Mouse (Mus musculus) CH12.LX (cell line): ENCODE results near the gene Ube2h. TPM values are rescaled to one million over a fixed set of nuclear protein-coding genes. Genes with fewer than 3 reads are reported as not detected.

Experiments used
- DNase-seq: peaks from one replicate; pipeline ENCODE4 v3.0.0-alpha.2; 2013; ENCODE audit errors: extremely low read depth
- H3K27ac ChIP-seq: 2 replicates; pipeline ENCODE4 v1.5.1; 2012; ENCODE audit warnings: low read depth, mild to moderate bottlenecking, control low read depth, moderate library complexity; ENCODE audit not compliant: insufficient read depth
- H3K27me3 ChIP-seq: replicated peaks from 2 replicates; pipeline ENCODE3; 2012; ENCODE audit warnings: inconsistent platforms
- H3K36me3 ChIP-seq, 2 experiments: replicated peaks in 1 of 2; 2 replicates each; pipeline versions ENCODE3 to v1.6.1; 2012; ENCODE audit warnings: inconsistent platforms in 1 of 2, low read length in 1 of 2, mild to moderate bottlenecking in 1 of 2, mixed read lengths in 1 of 2, moderate library complexity in 1 of 2; ENCODE audit not compliant: control insufficient read depth in 1 of 2, insufficient read depth in 1 of 2
- H3K4me1 ChIP-seq, 2 experiments: 2 replicates each; pipeline ENCODE4 v1.6.1; 2012; ENCODE audit warnings: inconsistent platforms in 1 of 2, moderate library complexity in 1 of 2; ENCODE audit not compliant: insufficient read depth in 2 of 2, control insufficient read depth in 1 of 2
- H3K4me2 ChIP-seq: 2 replicates; pipeline ENCODE4 v1.6.1; 2012; ENCODE audit warnings: low read depth, mild to moderate bottlenecking, control low read depth; ENCODE audit not compliant: poor library complexity, insufficient read depth, severe bottlenecking
- H3K4me3 ChIP-seq, 3 experiments: fragments of 150-350 bp in 1 of 3; sonication (generic) in 1 of 3; replicated peaks in 1 of 3; 2 replicates each; pipeline versions ENCODE3 to v1.5.1; 2011 to 2012; ENCODE audit warnings: low read depth in 2 of 3, low read length in 2 of 3, mild to moderate bottlenecking in 2 of 3, moderate library complexity in 2 of 3, control low read depth in 1 of 3, improper control_type of control experiment in 1 of 3, inconsistent platforms in 1 of 3, mixed read lengths in 1 of 3; ENCODE audit not compliant: poor library complexity in 1 of 3
- H3K79me2 ChIP-seq: replicated peaks from 2 replicates; pipeline ENCODE4 v1.6.1; 2012; ENCODE audit warnings: mild to moderate bottlenecking, moderate library complexity; ENCODE audit not compliant: control insufficient read depth, poor library complexity, insufficient read depth, severe bottlenecking; ENCODE audit errors: extremely low read depth
- H3K9ac ChIP-seq: 2 replicates; pipeline ENCODE4 v1.6.1; 2012; ENCODE audit warnings: low read depth, mild to moderate bottlenecking, control low read depth, moderate library complexity; ENCODE audit not compliant: insufficient read depth
- H3K9me3 ChIP-seq: replicated peaks from 2 replicates; pipeline ENCODE3; 2012; ENCODE audit warnings: low read length, inconsistent platforms, mixed read lengths
- BHLHE40 ChIP-seq: IDR thresholded peaks from 2 replicates; pipeline ENCODE4 v1.6.1; 2011; ENCODE audit warnings: mild to moderate bottlenecking, low read depth, low read length, improper control_type of control experiment
- CHD1 ChIP-seq: IDR thresholded peaks from 2 replicates; pipeline ENCODE4 v1.6.1; 2012; ENCODE audit warnings: low read depth, low read length, improper control_type of control experiment, inconsistent platforms
- CHD2 ChIP-seq: IDR thresholded peaks from 2 replicates; pipeline ENCODE4 v1.6.1; 2011; ENCODE audit warnings: low read length, improper control_type of control experiment
- CTCF ChIP-seq, 2 experiments: IDR thresholded peaks in 1 of 2; conservative IDR thresholded peaks in 1 of 2; 2 replicates each; pipeline ENCODE4 v1.5.1; 2011 to 2012; ENCODE audit warnings: low read depth in 2 of 2, low read length in 2 of 2, improper control_type of control experiment in 1 of 2, inconsistent platforms in 1 of 2, mild to moderate bottlenecking in 1 of 2, moderate library complexity in 1 of 2
- E2F4 ChIP-seq: IDR thresholded peaks from 2 replicates; pipeline ENCODE4 v1.6.1; 2011; ENCODE audit warnings: low read depth, low read length, improper control_type of control experiment; ENCODE audit not compliant: insufficient replicate concordance
- ELF1 ChIP-seq: IDR thresholded peaks from 2 replicates; pipeline ENCODE4 v1.6.1; 2014; ENCODE audit warnings: low read depth, mild to moderate bottlenecking, inconsistent platforms, low read length, improper control_type of control experiment
- EP300 ChIP-seq: IDR thresholded peaks from 2 replicates; pipeline ENCODE4 v1.6.1; 2011; ENCODE audit warnings: low read length, improper control_type of control experiment
- ETS1 ChIP-seq: conservative IDR thresholded peaks from 2 replicates; pipeline ENCODE4 v1.6.1; 2012; ENCODE audit warnings: low read depth, mild to moderate bottlenecking, inconsistent platforms, low read length, improper control_type of control experiment, moderate library complexity
- GABPA ChIP-seq: IDR thresholded peaks from 2 replicates; pipeline ENCODE4 v1.6.1; 2012; ENCODE audit warnings: low read depth, low read length, improper control_type of control experiment, inconsistent platforms; ENCODE audit not compliant: insufficient replicate concordance
- HCFC1 ChIP-seq: IDR thresholded peaks from 2 replicates; pipeline ENCODE4 v1.6.1; 2012; ENCODE audit warnings: low read depth, mild to moderate bottlenecking, inconsistent platforms, low read length, improper control_type of control experiment
- IRF4 ChIP-seq: IDR thresholded peaks from 2 replicates; pipeline ENCODE4 v1.6.1; 2014; ENCODE audit warnings: low read depth, mild to moderate bottlenecking, inconsistent platforms, low read length, improper control_type of control experiment
- JUN ChIP-seq: IDR thresholded peaks from 2 replicates; pipeline ENCODE4 v1.6.1; 2011; ENCODE audit warnings: low read depth, mild to moderate bottlenecking, low read length, improper control_type of control experiment, moderate library complexity; ENCODE audit not compliant: insufficient read depth
- JUND ChIP-seq: conservative IDR thresholded peaks from 2 replicates; pipeline ENCODE4 v1.6.1; 2011; ENCODE audit warnings: low read depth, low read length, improper control_type of control experiment
- KAT2A ChIP-seq: IDR thresholded peaks from 2 replicates; pipeline ENCODE4 v1.6.1; 2012; ENCODE audit warnings: low read length, improper control_type of control experiment, inconsistent platforms; ENCODE audit not compliant: insufficient replicate concordance
- MAFK ChIP-seq: IDR thresholded peaks from 2 replicates; pipeline ENCODE4 v1.6.1; 2011; ENCODE audit warnings: low read length, improper control_type of control experiment; ENCODE audit not compliant: insufficient replicate concordance
- MAX ChIP-seq: IDR thresholded peaks from 2 replicates; pipeline ENCODE4 v1.6.1; 2011; ENCODE audit warnings: low read length, improper control_type of control experiment
- MAZ ChIP-seq: IDR thresholded peaks from 2 replicates; pipeline ENCODE4 v1.6.1; 2012; ENCODE audit warnings: low read depth, mild to moderate bottlenecking, inconsistent platforms, low read length, improper control_type of control experiment, moderate library complexity
- MEF2A ChIP-seq: IDR thresholded peaks from 2 replicates; pipeline ENCODE4 v1.6.1; 2014; ENCODE audit warnings: low read depth, mild to moderate bottlenecking, inconsistent platforms, low read length, improper control_type of control experiment, borderline replicate concordance
- MXI1 ChIP-seq: IDR thresholded peaks from 2 replicates; pipeline ENCODE4 v1.6.1; 2011; ENCODE audit warnings: mild to moderate bottlenecking, low read depth, low read length, improper control_type of control experiment
- MYC ChIP-seq: IDR thresholded peaks from 2 replicates; pipeline ENCODE4 v1.6.1; 2011; ENCODE audit warnings: low read depth, mild to moderate bottlenecking, improper control_type of control experiment, low read length
- NELFE ChIP-seq: IDR thresholded peaks from 2 replicates; pipeline ENCODE4 v1.6.1; 2011; ENCODE audit warnings: low read depth, low read length, improper control_type of control experiment
- NRF1 ChIP-seq: IDR thresholded peaks from 2 replicates; pipeline ENCODE4 v1.6.1; 2014; ENCODE audit warnings: low read depth, mild to moderate bottlenecking, inconsistent platforms, low read length, improper control_type of control experiment, moderate library complexity
- PAX5 ChIP-seq: IDR thresholded peaks from 2 replicates; pipeline ENCODE4 v1.6.1; 2012; ENCODE audit warnings: low read length, inconsistent platforms, mixed read lengths
- POLR2A ChIP-seq: IDR thresholded peaks from 2 replicates; pipeline ENCODE4 v1.6.1; 2011; ENCODE audit warnings: low read depth, mild to moderate bottlenecking, improper control_type of control experiment, low read length
- POLR2AphosphoS2 ChIP-seq: IDR thresholded peaks from 2 replicates; pipeline ENCODE4 v1.6.1; 2011; ENCODE audit warnings: low read depth, low read length, improper control_type of control experiment
- RAD21 ChIP-seq: IDR thresholded peaks from 2 replicates; pipeline ENCODE4 v1.6.1; 2011; ENCODE audit warnings: low read depth, mild to moderate bottlenecking, low read length, improper control_type of control experiment, moderate library complexity
- RCOR1 ChIP-seq: conservative IDR thresholded peaks from 2 replicates; pipeline ENCODE4 v1.6.1; 2012; ENCODE audit warnings: low read depth, mild to moderate bottlenecking, inconsistent platforms, low read length, improper control_type of control experiment
- SIN3A ChIP-seq: IDR thresholded peaks from 2 replicates; pipeline ENCODE4 v1.6.1; 2012; ENCODE audit warnings: low read length, improper control_type of control experiment, inconsistent platforms
- SMC3 ChIP-seq: IDR thresholded peaks from 2 replicates; pipeline ENCODE4 v1.6.1; 2011; ENCODE audit warnings: low read depth, low read length, improper control_type of control experiment
- TBP ChIP-seq: conservative IDR thresholded peaks from 2 replicates; pipeline ENCODE4 v1.6.1; 2011; ENCODE audit warnings: low read depth, low read length, improper control_type of control experiment
- TCF12 ChIP-seq: IDR thresholded peaks from 2 replicates; pipeline ENCODE4 v1.6.1; 2014; ENCODE audit warnings: low read depth, mild to moderate bottlenecking, inconsistent platforms, low read length, improper control_type of control experiment
- UBTF ChIP-seq: IDR thresholded peaks from 2 replicates; pipeline ENCODE4 v1.6.1; 2012; ENCODE audit warnings: low read depth, mild to moderate bottlenecking, inconsistent platforms, low read length, improper control_type of control experiment, moderate library complexity
- USF1 ChIP-seq: IDR thresholded peaks from 2 replicates; pipeline ENCODE4 v1.6.1; 2014; ENCODE audit warnings: low read depth, mild to moderate bottlenecking, inconsistent platforms, low read length, improper control_type of control experiment
- USF2 ChIP-seq: conservative IDR thresholded peaks from 2 replicates; pipeline ENCODE4 v1.6.1; 2011; ENCODE audit warnings: low read depth, low read length, improper control_type of control experiment
- ZC3H11A ChIP-seq: IDR thresholded peaks from 2 replicates; pipeline ENCODE4 v1.6.1; 2012; ENCODE audit warnings: low read depth, mild to moderate bottlenecking, inconsistent platforms, low read length, improper control_type of control experiment
- ZKSCAN1 ChIP-seq: IDR thresholded peaks from 2 replicates; pipeline ENCODE4 v1.6.1; 2012; ENCODE audit warnings: low read depth, inconsistent platforms, low read length, improper control_type of control experiment, borderline replicate concordance
- ZMIZ1 ChIP-seq: IDR thresholded peaks from 2 replicates; pipeline ENCODE4 v1.6.1; 2012; ENCODE audit warnings: low read depth, mild to moderate bottlenecking, inconsistent platforms, low read length, improper control_type of control experiment
- ZNF384 ChIP-seq: IDR thresholded peaks from 2 replicates; pipeline ENCODE4 v1.6.1; 2012; ENCODE audit warnings: low read depth, low read length, improper control_type of control experiment, inconsistent platforms
- dilution Hi-C: fragments of 300-500 bp; cut with MboI; formaldehyde crosslinking; loops from 2 replicates; pipeline ENCODE4 v1.14.3; 2020; ENCODE audit warnings: low sequenced_read_pairs; ENCODE audit not compliant: extremely low pct_unique_long_range_greater_than_20kb, extremely low pct_ligation_motif_present
- in situ Hi-C: fragments of 300-500 bp; cut with MboI; formaldehyde crosslinking; loops from 3 replicates; pipeline ENCODE4 v1.14.3; 2019; ENCODE audit warnings: low sequenced_read_pairs, low pct_ligation_motif_present, low pct_unique_long_range_greater_than_20kb, mixed read lengths
- polyA plus RNA-seq: library from polyadenylated mRNA; unstranded; fragments of >175 nt; gene quantifications from 2 replicates; pipeline ENCODE4 v1.2.1, GENCODE M21; 2012; ENCODE audit warnings: low read depth; ENCODE audit not compliant: insufficient read length
- total RNA-seq, 2 experiments: library from RNA; depleted of rRNA; stranded (reverse); fragments of 300-350 nt in 1 of 2; fragments of >200 nt in 1 of 2; gene quantifications; 2 replicates each; pipeline ENCODE4 v1.2.3; 2012 to 2014

The Ube2h gene
- total RNA-seq (2012; rRNA removed), result 9.4 and 13.4 TPM in 2 replicates
- total RNA-seq (2014; rRNA removed), result 5.9 and 6.1 TPM in 2 replicates
- polyA plus RNA-seq, result 11.8 and 13.4 TPM in 2 replicates

DNA sequence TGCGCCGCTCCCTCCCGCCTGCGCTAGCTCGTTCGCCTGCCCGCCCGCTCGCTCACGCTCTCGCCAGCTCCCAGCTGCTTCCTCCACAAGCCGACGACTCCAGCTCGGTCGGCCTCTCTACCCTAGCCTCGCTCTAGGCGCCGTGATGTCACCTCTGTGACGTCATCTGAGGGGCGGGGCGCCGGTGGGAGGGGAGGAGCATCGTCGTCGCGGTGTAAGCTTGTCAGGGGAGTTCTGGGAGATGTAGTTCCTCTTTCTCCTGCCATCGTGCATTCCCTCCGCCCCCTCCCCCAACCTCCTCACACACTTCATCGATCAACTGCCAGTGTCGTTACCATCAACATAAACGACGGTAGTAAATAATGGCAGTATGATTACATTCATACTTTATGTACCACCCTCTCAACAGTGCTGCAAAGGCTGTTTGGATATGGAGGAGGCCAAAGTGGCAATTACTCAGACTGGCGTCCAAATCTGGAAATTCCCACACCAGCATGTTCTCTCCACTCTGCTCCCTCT, at the start of gene Ube2h:
Gene Ube2h, minus strand, starts transcription at position 141 of the 519 bp plus-strand sequence.
- in situ Hi-C loops, result no loop called here
- Histone ChIP-seq H3K4me1 (peaks cover 0 to 37% of the 10 kb centered on the region in 2 experiments; a peak in 2 of 4 replicates), H3K9ac (peak within 1 kb of the TSS; percentile 89), H3K4me2 (peak within 1 kb of the TSS; percentile 94), H3K9me3 (no peaks in the 10 kb centered on the region), H3K4me3 (peak within 1 kb of the TSS; percentile 71 to 86 (median 78)), H3K27me3 (no peaks in the 10 kb centered on the region), H3K79me2 (peaks cover 29% of the 10 kb centered on the region), H3K27ac (peak within 1 kb of the TSS; percentile 78), H3K36me3 (peaks cover 0 to 2% of the 10 kb centered on the region in 2 experiments)
- dilution Hi-C loops, result no loop called here
- DNase-seq, result peak; percentile 95
- TF ChIP-seq BHLHE40 (no peak), RAD21 (no peak), CTCF (conservative IDR thresholded peaks at IDR 0.05 in 1 of 2, IDR thresholded peaks at IDR 0.05 in 1 of 2; ENCODE audit: low read depth in 2 of 2, low read length in 2 of 2) (no peak), NELFE (peak; percentile 50), ETS1 (peak; percentile 56), HCFC1 (peak; percentile 95), SIN3A (no peak), ZNF384 (no peak), JUN (peak; percentile 38; the same call in 1 of the 2 replicates), ELF1 (no peak), E2F4 (no peak), EP300 (no peak), NRF1 (0 out of 2 replicates have a peak, but pooled peaks have one; percentile 20), MEF2A (no peak), ZC3H11A (no peak), POLR2AphosphoS2 (no peak), IRF4 (no peak), CHD2 (peak; percentile 89), USF2 (no peak), ZKSCAN1 (no peak), PAX5 (no peak), POLR2A (peak; percentile 80), MAFK (no peak), MAX (no peak), UBTF (peak; percentile 66; the same call in 1 of the 2 replicates), MXI1 (no peak), CHD1 (no peak), TCF12 (peak; percentile 56; the same call in 1 of the 2 replicates), KAT2A (peak; percentile 72; the same call in 1 of the 2 replicates), MAZ (0 out of 2 replicates have a peak, but pooled peaks have one; percentile 38), SMC3 (no peak), USF1 (no peak), GABPA (peak; percentile 63), RCOR1 (no peak), ZMIZ1 (no peak), MYC (no peak), JUND (no peak; the same call in 1 of the 2 replicates), TBP (peak; percentile 68)
- TF ChIP-seq, all 38 proteins: peak for 13
